Mouse (Mus musculus): ENCODE data around the gene Atpif1.
"Not testable (repeated sequence)": the region's sequence is repeated elsewhere in the genome, so short reads cannot be mapped to it uniquely, and the experiment has no call there.

Atpif1 gene

GRCm38 (mm10) chr4:132490273-132491010, 43.0 kb downstream of the Atpif1 start:
- no peak for DNase-seq

DNA sequence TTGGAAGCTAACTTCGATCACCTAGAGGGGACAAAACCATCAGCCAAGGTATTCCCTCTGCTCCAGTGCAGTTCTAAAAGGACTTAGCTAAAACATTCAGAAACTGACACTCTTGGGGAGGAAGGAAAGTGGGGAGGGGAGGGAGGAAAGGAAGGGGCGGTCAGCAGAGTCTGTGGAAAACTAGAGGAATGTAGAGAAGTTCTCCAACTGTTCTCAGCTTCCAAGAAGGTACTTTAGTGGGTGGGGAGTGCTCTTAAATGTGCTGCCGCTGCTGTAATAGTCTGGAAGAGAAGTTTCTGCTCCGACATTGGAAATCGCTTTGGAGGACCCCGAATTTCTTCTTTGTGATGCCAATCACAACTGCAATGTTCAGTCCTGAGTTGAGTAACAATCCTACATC, 44.5 kb downstream of the Atpif1 start:
- DNase-seq, result no peak

GRCm38 (mm10) chr4:132488521-132488920, 44.9 kb downstream of the Atpif1 start:
- no peak for DNase-seq

GRCm38 (mm10) chr4:132484820-132485219, 48.6 kb downstream of the Atpif1 start:
- DNase-seq, result no peak

GRCm38 (mm10) chr4:132484231-132484630, 49.2 kb downstream of the Atpif1 start:
- no peak for DNase-seq

DNA sequence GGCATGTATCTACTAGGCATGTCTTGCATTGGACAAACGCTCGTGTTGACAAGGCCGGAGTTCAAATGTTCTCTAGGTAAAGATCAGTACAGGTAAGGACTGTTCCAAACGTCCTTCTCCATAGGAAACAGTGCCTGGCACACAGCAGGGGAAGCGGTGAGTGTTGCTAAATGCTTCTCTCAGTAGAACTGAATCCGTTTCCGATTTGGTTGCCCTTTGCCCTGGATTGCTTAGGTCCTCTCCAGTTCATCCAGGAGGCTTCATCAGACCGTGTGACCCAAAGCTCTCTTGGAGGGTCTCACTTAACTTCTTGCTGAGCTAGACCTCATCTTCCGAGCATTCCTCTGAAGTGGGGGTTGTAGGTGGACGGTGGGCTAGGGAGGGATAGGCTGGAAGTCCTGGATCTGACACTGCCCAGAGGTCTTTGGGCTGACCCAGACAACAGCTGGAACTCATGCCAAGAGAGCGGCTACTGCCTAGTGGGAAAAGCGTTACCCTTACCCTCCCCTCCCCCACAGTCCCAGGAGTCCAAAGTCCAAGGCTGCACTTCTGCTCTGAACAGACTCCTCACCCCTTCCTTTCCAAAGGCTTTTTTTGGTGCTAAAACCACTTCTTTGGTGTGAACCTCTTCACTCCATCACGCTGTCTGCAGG, 50.4 kb downstream of the Atpif1 start:
- no peak for DNase-seq

GRCm38 (mm10) chr4:132482104-132482503, 51.4 kb downstream of the Atpif1 start:
- not testable (repeated sequence) for DNase-seq

Measured in right cerebral cortex, postnatal 4 days (tissue).